Mouse (Mus musculus) embryonic facial prominence, embryonic 10.5 days (tissue): ENCODE results near the gene Plekhg5. TPM values are rescaled to one million over a fixed set of nuclear protein-coding genes. Genes with fewer than 3 reads are reported as not detected.

Source experiments
- DNase-seq: peaks from one replicate; pipeline ENCODE4 v3.0.0-alpha.2; 2017; ENCODE audit warnings: low spot score
- H3K27ac ChIP-seq: fragments of 300-500 bp; sonication (generic); replicated peaks from 2 replicates; pipeline ENCODE4 v1.5.1; 2016; ENCODE audit warnings: mild to moderate bottlenecking
- H3K27me3 ChIP-seq: fragments of 300-500 bp; sonication (generic); replicated peaks from 2 replicates; pipeline ENCODE4 v1.6.1; 2016; ENCODE audit warnings: low read depth, mild to moderate bottlenecking; ENCODE audit not compliant: poor library complexity, severe bottlenecking
- H3K36me3 ChIP-seq: fragments of 300-500 bp; sonication (generic); replicated peaks from 2 replicates; pipeline ENCODE4 v1.6.1; 2016; ENCODE audit warnings: mild to moderate bottlenecking, moderate library complexity
- H3K4me1 ChIP-seq: fragments of 300-500 bp; sonication (generic); 2 replicates; pipeline ENCODE4 v1.6.1; 2016
- H3K4me3 ChIP-seq: fragments of 300-500 bp; sonication (generic); 2 replicates; pipeline ENCODE4 v1.5.1; 2016; ENCODE audit warnings: mild to moderate bottlenecking, moderate library complexity
- H3K9me3 ChIP-seq: fragments of 300-500 bp; sonication (generic); 2 replicates; pipeline ENCODE4 v1.6.1; 2016; ENCODE audit warnings: mild to moderate bottlenecking
- WGBS: fragments of 180-500 bp; shearing (Covaris S2); methylation state at CpG from one replicate; pipeline ENCODE4 v1.1.7; 2016; 5-methylcytosine and 5-hydroxymethylcytosine counted together
- polyA plus RNA-seq: library from polyadenylated mRNA; unstranded; fragments of >200 nt; fragmentation: Nextera tagmentation; extraction: Ambion mirVana; gene quantifications from 2 replicates; pipeline ENCODE4 v1.2.1, GENCODE M21; 2016

The Plekhg5 gene
- polyA plus RNA-seq, 1 experiment from 2014 or later, result 13.2 TPM

- H3K9me3 ChIP-seq, result no peaks in the 10 kb centered on the region
- H3K4me3 ChIP-seq, result peak overlapping the region; percentile 45
- H3K27me3 ChIP-seq, result peaks cover 100% of the 10 kb centered on the region
- H3K4me1 ChIP-seq, result peaks cover 65% of the 10 kb centered on the region
- no peaks in the 10 kb centered on the region for H3K36me3 ChIP-seq
- no peak overlapping the region for H3K27ac ChIP-seq
- peak; percentile 65 for DNase-seq
- WGBS, result 5% methylated on average over 65 of the region's 65 CpGs
These were observed 54.0 kb downstream of the Plekhg5 start for GRCm38 (mm10) chr4:152126026-152126920.

DNA sequence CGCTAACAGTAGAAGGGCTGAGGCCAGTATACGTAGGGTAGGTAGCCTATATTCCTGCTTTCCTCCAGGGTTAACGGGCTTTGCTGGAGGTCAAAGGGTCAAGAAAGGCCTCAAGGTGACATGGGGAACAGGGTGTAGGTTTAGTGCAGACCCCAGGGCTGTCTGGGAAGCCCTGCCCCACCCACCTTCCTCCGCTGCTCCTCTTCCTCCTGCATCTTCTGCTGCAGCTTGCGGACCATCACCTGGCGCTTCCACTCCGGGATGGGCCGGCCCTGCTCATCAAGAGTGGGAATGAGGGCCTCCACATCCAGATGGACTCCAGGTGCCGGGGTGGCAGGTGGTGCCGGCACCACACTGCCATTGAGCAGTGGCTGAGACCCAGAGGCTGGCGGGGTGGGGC is 55.6 kb downstream of the Plekhg5 start:
- DNase-seq, result no peak
- WGBS, result 74% methylated on average over 11 of the region's 11 CpGs
- Histone ChIP-seq H3K36me3 (no peaks in the 10 kb centered on the region), H3K4me3 (no peak overlapping the region), H3K9me3 (no peaks in the 10 kb centered on the region), H3K27ac (no peak overlapping the region), H3K4me1 (peaks cover 78% of the 10 kb centered on the region), H3K27me3 (peaks cover 100% of the 10 kb centered on the region)

GRCm38 (mm10) chr4:152128784-152129183 is 56.5 kb downstream of the Plekhg5 start:
- Histone ChIP-seq H3K9me3 (no peaks in the 10 kb centered on the region), H3K4me1 (peaks cover 82% of the 10 kb centered on the region), H3K27ac (no peak overlapping the region), H3K27me3 (peaks cover 100% of the 10 kb centered on the region), H3K4me3 (peak overlapping the region; percentile 56; the same call in 1 of the 2 replicates), H3K36me3 (no peaks in the 10 kb centered on the region)
- 39% methylated on average over 5 of the region's 5 CpGs for WGBS
- DNase-seq, result no peak

DNA sequence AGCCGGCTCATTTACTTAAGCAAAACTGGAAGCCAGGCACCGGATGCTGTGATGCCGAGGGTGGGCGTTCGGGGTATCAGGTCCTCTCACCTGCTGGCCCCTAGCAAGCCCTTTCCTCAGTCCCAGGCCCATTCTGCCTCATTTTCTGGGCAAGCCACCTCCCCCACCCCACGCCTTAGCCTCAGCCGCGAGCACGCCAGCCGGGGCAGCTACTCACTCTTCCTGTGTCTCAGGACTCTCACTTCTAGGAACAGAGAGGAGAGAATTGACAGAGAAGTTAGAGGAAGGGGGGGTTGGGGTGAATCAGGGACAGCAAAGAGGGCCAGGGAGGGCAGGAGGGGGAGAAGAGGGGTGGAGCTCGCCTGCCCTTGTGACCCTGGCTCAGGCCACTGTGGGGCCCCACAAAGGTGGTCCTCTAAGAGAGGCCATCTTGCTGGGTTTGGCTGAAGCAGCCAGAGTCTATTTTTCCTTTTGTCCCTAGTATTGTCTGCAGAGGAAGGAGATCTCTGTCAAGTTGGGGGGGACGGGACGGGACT is 57.2 kb downstream of the Plekhg5 start:
- Histone ChIP-seq H3K36me3 (no peaks in the 10 kb centered on the region), H3K9me3 (no peaks in the 10 kb centered on the region), H3K4me3 (peak overlapping the region; percentile 56), H3K4me1 (peaks cover 81% of the 10 kb centered on the region), H3K27me3 (peaks cover 100% of the 10 kb centered on the region), H3K27ac (no peak overlapping the region)
- DNase-seq, result no peak
- WGBS, result 17% methylated on average over 13 of the region's 13 CpGs

- peak overlapping the region; percentile 56 for H3K4me3 ChIP-seq
- H3K27ac ChIP-seq, result peak overlapping the region; percentile 79
- no peaks in the 10 kb centered on the region for H3K36me3 ChIP-seq
- H3K27me3 ChIP-seq, result peaks cover 95% of the 10 kb centered on the region
- peak; percentile 78 for DNase-seq
- H3K9me3 ChIP-seq, result no peaks in the 10 kb centered on the region
- H3K4me1 ChIP-seq, result peaks cover 66% of the 10 kb centered on the region
- under 1% methylated on average over 85 of the region's 85 CpGs for WGBS
These were observed 58.7 kb downstream of the Plekhg5 start for GRCm38 (mm10) chr4:152130771-152131653.

DNA sequence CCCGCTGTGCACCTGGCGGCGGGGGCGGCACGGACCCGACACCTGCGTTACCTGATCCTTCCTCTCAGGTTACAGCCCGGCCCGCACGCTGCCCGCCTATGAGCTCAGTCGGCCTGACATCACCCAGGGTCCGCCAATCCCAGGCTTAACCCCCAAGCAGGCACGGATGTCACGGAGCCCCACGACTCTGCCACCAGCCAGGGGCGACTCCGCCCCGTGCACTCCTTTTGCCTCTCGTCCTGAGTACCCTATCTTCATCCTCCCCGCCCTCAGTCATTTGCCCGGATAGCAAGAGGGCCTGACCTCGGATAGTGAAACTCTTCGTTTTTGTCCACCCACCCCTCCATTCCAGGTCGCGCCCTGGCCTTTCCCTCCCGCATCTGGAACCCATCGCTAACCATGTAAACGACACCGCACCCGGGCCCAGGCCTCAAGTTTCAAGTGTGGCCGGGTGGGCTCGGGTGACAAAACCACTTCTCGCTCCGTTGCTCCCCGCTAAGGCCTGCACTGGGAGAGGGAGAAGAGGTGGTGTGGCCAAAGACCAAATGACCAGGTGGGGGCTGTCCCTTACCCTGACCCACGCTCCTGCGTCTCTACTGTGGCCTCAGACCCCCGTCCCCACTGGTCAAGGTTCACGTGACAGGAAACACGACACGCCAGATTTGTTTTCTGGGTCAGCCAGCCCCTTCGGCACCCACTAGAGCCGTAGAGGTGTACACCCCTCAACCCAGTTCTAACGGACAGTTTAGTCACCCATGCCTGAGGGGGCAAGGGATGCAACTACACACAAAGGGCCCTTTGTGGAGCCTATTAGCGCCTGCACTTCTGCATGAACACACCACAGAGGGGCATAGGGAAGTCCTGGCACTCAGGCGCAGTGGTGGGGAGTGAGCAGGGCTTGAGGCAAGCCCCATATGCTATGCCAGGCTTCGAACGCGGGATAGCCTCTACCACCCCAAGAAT is 59.8 kb downstream of the Plekhg5 start:
- peak overlapping the region; percentile 79 for H3K27ac ChIP-seq
- H3K9me3 ChIP-seq, result no peaks in the 10 kb centered on the region
- DNase-seq, result peak; percentile 78
- peak overlapping the region; percentile 56 for H3K4me3 ChIP-seq
- H3K4me1 ChIP-seq, result peaks cover 59% of the 10 kb centered on the region
- H3K27me3 ChIP-seq, result peaks cover 93% of the 10 kb centered on the region
- WGBS, result 2% methylated on average over 50 of the region's 50 CpGs
- H3K36me3 ChIP-seq, result no peaks in the 10 kb centered on the region

DNA sequence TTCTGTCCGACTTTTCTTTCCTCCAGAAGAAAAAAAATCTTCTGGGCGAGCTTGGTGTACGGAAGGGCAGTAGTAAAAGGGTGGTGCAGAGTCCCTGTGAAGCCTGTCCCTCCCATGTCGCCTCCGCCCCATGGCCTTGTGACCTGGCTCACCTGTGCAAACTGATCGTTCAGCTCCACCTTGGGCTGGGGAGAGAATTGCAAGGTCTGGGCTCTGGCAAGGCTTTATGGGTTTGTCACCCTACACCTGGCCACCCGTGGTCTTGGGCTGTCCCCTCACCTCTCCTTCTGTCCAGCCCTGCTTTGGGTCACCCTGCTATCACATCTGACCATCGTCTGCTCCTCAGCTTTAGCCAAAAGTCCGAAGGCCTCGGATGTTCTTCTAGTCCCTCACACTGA is 60.5 kb downstream of the Plekhg5 start:
- no peak for DNase-seq
- Histone ChIP-seq H3K4me3 (peak overlapping the region; percentile 56; the same call in 1 of the 2 replicates), H3K36me3 (no peaks in the 10 kb centered on the region), H3K27me3 (peaks cover 93% of the 10 kb centered on the region), H3K4me1 (peaks cover 58% of the 10 kb centered on the region), H3K9me3 (no peaks in the 10 kb centered on the region), H3K27ac (no peak overlapping the region)
- WGBS, result 19% methylated on average over 10 of the region's 10 CpGs

DNA sequence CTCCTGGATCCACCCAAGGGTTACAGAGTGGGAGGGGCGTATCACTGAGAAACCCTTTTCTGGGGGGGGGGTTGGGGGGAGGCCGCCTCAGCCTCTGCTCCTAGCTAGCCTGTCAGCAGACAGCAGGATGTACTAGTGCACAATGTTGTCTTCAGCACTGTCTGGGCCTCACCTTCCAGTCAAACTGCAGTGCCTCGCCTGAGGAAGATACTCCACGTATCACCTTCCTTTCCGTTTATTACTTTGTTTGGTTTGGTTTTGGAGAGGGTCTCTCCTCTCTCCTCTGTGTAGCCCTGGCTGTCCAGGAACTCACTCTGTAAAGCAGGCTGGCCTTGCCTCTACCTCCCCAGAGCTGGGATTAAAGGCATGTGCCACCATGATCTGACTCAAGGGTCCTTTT is 60.9 kb downstream of the Plekhg5 start:
- DNase-seq, result no peak
- H3K9me3 ChIP-seq, result no peaks in the 10 kb centered on the region
- peaks cover 56% of the 10 kb centered on the region for H3K4me1 ChIP-seq
- peaks cover 93% of the 10 kb centered on the region for H3K27me3 ChIP-seq
- no peak overlapping the region for H3K4me3 ChIP-seq
- H3K36me3 ChIP-seq, result no peaks in the 10 kb centered on the region
- WGBS, result 47% methylated on average over 5 of the region's 5 CpGs
- H3K27ac ChIP-seq, result no peak overlapping the region

DNA sequence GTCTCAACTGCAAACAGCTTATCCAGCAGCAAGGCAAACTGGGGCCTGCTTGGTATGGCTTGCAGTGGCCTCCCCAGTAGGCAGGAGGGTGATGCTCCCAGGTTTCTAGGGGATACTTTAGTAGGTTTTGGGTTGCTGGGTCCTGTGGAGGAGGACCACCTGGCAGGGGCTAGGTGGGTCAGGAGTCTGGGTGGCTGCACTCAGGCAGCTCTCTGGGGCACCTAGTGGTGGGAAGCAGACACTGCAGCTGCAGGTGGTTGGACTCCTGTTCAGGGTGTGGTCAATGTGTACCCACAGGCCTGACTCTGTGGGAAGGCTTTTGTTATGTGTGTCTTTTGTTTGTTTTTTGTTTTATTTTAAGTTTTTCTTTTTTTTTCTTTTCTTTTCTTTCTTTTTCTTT is 62.2 kb downstream of the Plekhg5 start:
- Histone ChIP-seq H3K36me3 (no peaks in the 10 kb centered on the region), H3K27me3 (peaks cover 91% of the 10 kb centered on the region), H3K4me1 (peaks cover 52% of the 10 kb centered on the region), H3K4me3 (no peak overlapping the region), H3K9me3 (no peaks in the 10 kb centered on the region), H3K27ac (no peak overlapping the region)
- peak; percentile 65 for DNase-seq

GRCm38 (mm10) chr4:152135363-152135762 is 63.1 kb downstream of the Plekhg5 start:
- Histone ChIP-seq H3K36me3 (no peaks in the 10 kb centered on the region), H3K9me3 (no peaks in the 10 kb centered on the region), H3K4me1 (peaks cover 44% of the 10 kb centered on the region), H3K27ac (no peak overlapping the region), H3K4me3 (no peak overlapping the region), H3K27me3 (peaks cover 89% of the 10 kb centered on the region)
- 80% methylated on average over 12 of the region's 12 CpGs for WGBS
- DNase-seq, result no peak

DNA sequence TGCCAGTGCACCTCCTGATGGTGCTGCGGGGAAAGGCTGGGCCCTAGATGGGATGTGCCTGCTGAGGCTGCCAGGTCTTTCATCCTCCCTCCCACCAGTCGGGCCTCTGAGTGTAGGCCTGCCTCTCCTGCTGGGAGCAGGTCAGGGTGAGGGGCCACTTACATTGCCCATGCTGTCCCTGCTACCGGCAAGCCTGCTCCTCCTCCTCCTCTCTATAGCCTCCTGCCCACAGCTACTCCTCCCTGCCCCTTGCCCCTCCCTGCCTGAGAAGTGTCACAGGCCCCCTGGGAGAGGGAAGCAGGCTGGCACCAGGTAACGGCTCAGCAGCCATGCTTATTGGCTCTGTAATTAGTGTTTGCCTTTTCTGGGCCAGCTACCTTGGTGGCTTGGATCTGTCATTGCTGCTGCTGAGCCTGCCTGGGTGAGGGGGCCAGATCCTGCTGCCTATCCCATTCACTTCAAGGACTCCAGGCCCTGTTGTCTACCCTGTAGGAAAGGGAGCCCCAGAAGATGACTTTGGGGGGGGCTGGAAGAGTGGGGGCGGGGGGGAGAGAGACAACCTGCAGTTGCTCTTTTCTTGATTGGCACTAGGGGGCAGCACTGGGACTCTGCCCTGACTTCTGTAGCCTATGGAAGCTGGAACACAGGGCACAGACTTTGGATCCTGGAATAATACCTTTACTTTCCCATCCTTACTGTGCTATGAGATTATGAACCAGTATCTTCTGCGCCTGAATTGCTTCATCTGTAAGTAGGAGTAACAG is 64.0 kb downstream of the Plekhg5 start:
- DNase-seq, result no peak
- Histone ChIP-seq H3K9me3 (no peaks in the 10 kb centered on the region), H3K4me1 (peaks cover 34% of the 10 kb centered on the region), H3K27me3 (peaks cover 89% of the 10 kb centered on the region), H3K4me3 (no peak overlapping the region; the same call in 1 of the 2 replicates), H3K27ac (no peak overlapping the region), H3K36me3 (no peaks in the 10 kb centered on the region)
- WGBS, result 31% methylated on average over 6 of the region's 6 CpGs
